ENCODE assay signal across 14 mouse cellular contexts in genomic region chr17:25592336-25592735, GRCm38 (mm10). TPM values are rescaled to one million over a fixed set of nuclear protein-coding genes. Genes with fewer than 3 reads are reported as not detected.
DNase-seq lines count a peak whose midpoint lies in the region; ATAC-seq lines count a peak whose summit lies in the region.
"Had no signal": no experiment of that assay in that cellular context is flagged by ENCODE, and none has a peak within 500 bp of the region (broad histone marks: within the 10 kb centered on the region; RNA-seq: fewer than 3 reads in every experiment).

No protein-coding gene starts in this region.

- peaks cover 8% of the 10 kb centered on the region; the same call in 1 of the 2 replicates for H3K9me3 ChIP-seq in embryonic facial prominence, embryonic 10.5 days
- no peaks in the 10 kb centered on the region for H3K9me3 ChIP-seq in embryonic facial prominence, embryonic 13.5 days
- no peaks in the 10 kb centered on the region for H3K9me3 ChIP-seq in limb, embryonic 10.5 days (replicated peaks)
- H3K9me3 ChIP-seq: intestine, embryonic 15.5 days; liver, embryonic 13.5 days; midbrain, embryonic 13.5 days had no signal

- 0 out of 2 replicates have a peak overlapping the region, but pooled peaks have one; percentile 8 for H3K4me3 ChIP-seq in embryonic facial prominence, embryonic 10.5 days
- H3K4me3 ChIP-seq in embryonic facial prominence, embryonic 13.5 days = no peak overlapping the region
- no peak overlapping the region for H3K4me3 ChIP-seq in limb, embryonic 10.5 days
- H3K4me3 ChIP-seq: intestine, embryonic 15.5 days; liver, embryonic 13.5 days; midbrain, embryonic 13.5 days had no signal

- ATAC-seq in embryonic facial prominence, embryonic 13.5 days (ENCODE audit: insufficient number of reproducible peaks, insufficient read depth, low FRiP score, low TSS enrichment, low read depth) = no peak
- ATAC-seq: forebrain, embryonic 16.5 days; intestine, embryonic 15.5 days; midbrain, embryonic 13.5 days had no signal

- H3K9ac ChIP-seq in embryonic facial prominence, embryonic 13.5 days = peak overlapping the region; percentile 54; the same call in 1 of the 2 replicates
- H3K9ac ChIP-seq: intestine, embryonic 15.5 days; liver, embryonic 13.5 days; midbrain, embryonic 13.5 days had no signal

- no peak overlapping the region for H3K4me2 ChIP-seq in embryonic facial prominence, embryonic 13.5 days
- H3K4me2 ChIP-seq: intestine, embryonic 15.5 days; liver, embryonic 13.5 days; midbrain, embryonic 13.5 days had no signal

- intact Hi-C loops in heart, postnatal 25 days (cut with DNase I) = no loop called here

- H3K4me1 ChIP-seq in embryonic facial prominence, embryonic 10.5 days = peaks cover 46% of the 10 kb centered on the region
- peaks cover 36% of the 10 kb centered on the region for H3K4me1 ChIP-seq in embryonic facial prominence, embryonic 13.5 days
- peaks cover 43% of the 10 kb centered on the region for H3K4me1 ChIP-seq in limb, embryonic 10.5 days
- H3K4me1 ChIP-seq: intestine, embryonic 15.5 days; liver, embryonic 13.5 days; midbrain, embryonic 13.5 days had no signal

- H3K27me3 ChIP-seq in embryonic facial prominence, embryonic 10.5 days (replicated peaks; ENCODE audit: low read depth, poor library complexity, severe bottlenecking) = peaks cover 9% of the 10 kb centered on the region; the same call in 1 of the 2 replicates
- H3K27me3 ChIP-seq in embryonic facial prominence, embryonic 13.5 days = no peaks in the 10 kb centered on the region
- H3K27me3 ChIP-seq in limb, embryonic 10.5 days (ENCODE audit: low read depth, poor library complexity, severe bottlenecking) = peaks cover 86% of the 10 kb centered on the region
- H3K27me3 ChIP-seq: intestine, embryonic 15.5 days; liver, embryonic 13.5 days; midbrain, embryonic 13.5 days had no signal

- peak overlapping the region; percentile 82 for H3K27ac ChIP-seq in embryonic facial prominence, embryonic 10.5 days (replicated peaks)
- H3K27ac ChIP-seq in embryonic facial prominence, embryonic 13.5 days = peak overlapping the region; percentile 82
- peak overlapping the region; percentile 84 for H3K27ac ChIP-seq in limb, embryonic 10.5 days
- H3K27ac ChIP-seq: intestine, embryonic 15.5 days; liver, embryonic 13.5 days; midbrain, embryonic 13.5 days had no signal

- H3K36me3 ChIP-seq in embryonic facial prominence, embryonic 10.5 days (replicated peaks) = peaks cover 67% of the 10 kb centered on the region
- peaks cover 51% of the 10 kb centered on the region for H3K36me3 ChIP-seq in embryonic facial prominence, embryonic 13.5 days
- H3K36me3 ChIP-seq in limb, embryonic 10.5 days = peaks cover 59% of the 10 kb centered on the region

- 81% methylated on average over 6 of the region's 6 CpGs for WGBS in embryonic facial prominence, embryonic 10.5 days
- WGBS in embryonic facial prominence, embryonic 13.5 days = 78% methylated on average over 6 of the region's 6 CpGs
- 84% methylated on average over 6 of the region's 6 CpGs for WGBS in limb, embryonic 10.5 days

- peak; percentile 48 to 51 for DNase-seq in heart, adult 9 months (ENCODE audit: low spot score in 2 of 2)
- no peak for DNase-seq in heart, postnatal 25 days (ENCODE audit: low spot score)
- no peak for DNase-seq in embryonic facial prominence, embryonic 10.5 days (ENCODE audit: low spot score)
- no peak for DNase-seq in limb, embryonic 10.5 days (ENCODE audit: low spot score)
- DNase-seq in spleen, postnatal 10 days (ENCODE audit: low spot score in 2 of 2) = no peak
- no peak for DNase-seq in ovary, postnatal 36 days (ENCODE audit: low spot score)
- DNase-seq: adrenal gland, postnatal 36 days; left cerebral cortex, postnatal 4 days; liver, embryonic 13.5 days; thymus, postnatal 25 days had no signal

RNA-seq across cellular contexts. Expression of gene Lmf1, which starts 13.5 kb away (rescaled TPM):
- 10 to 100 TPM; 31.7 to 34.3 TPM for total RNA-seq in heart, postnatal 25 days (2021)
- polyA plus RNA-seq in embryonic facial prominence, embryonic 10.5 days (2016; fragmentation: Nextera tagmentation; extraction: Ambion mirVana) = 26.3 and 26.6 TPM in 2 replicates
- 28.7 and 33.8 TPM in 2 replicates for polyA plus RNA-seq in embryonic facial prominence, embryonic 13.5 days (2015; fragmentation: Nextera tagmentation; extraction: Ambion mirVana)
- polyA plus RNA-seq in limb, embryonic 10.5 days (2016; fragmentation: Nextera tagmentation; extraction: Ambion mirVana) = 28.9 and 29.0 TPM in 2 replicates

RNA-seq across cellular contexts. Expression of gene Sox8, which starts 21.9 kb away (rescaled TPM):
- under 1 TPM; 0.25 to 0.75 TPM for total RNA-seq in heart, postnatal 25 days (2021)
- polyA plus RNA-seq in embryonic facial prominence, embryonic 10.5 days (2016; fragmentation: Nextera tagmentation; extraction: Ambion mirVana) = 12.5 and 13.1 TPM in 2 replicates
- polyA plus RNA-seq in embryonic facial prominence, embryonic 13.5 days (2015; fragmentation: Nextera tagmentation; extraction: Ambion mirVana) = 9.1 and 11.1 TPM in 2 replicates
- polyA plus RNA-seq in limb, embryonic 10.5 days (2016; fragmentation: Nextera tagmentation; extraction: Ambion mirVana) = 11.1 and 13.1 TPM in 2 replicates

Comparison
In these comparisons a context has a peak if more than half of its experiments do, and no peak if none do; other contexts are left out.
1. DNase-seq: peak in heart, adult 9 months (2 of 2); none in heart, postnatal 25 days (single experiment), embryonic facial prominence, embryonic 10.5 days (single experiment), limb, embryonic 10.5 days (single experiment), spleen, postnatal 10 days (0 of 2) and ovary, postnatal 36 days (single experiment).
2. Peak in every context shown above with its lines, with median percentiles within 50 percentile points of each other: H3K27ac ChIP-seq.